In the genomic region with DNA sequence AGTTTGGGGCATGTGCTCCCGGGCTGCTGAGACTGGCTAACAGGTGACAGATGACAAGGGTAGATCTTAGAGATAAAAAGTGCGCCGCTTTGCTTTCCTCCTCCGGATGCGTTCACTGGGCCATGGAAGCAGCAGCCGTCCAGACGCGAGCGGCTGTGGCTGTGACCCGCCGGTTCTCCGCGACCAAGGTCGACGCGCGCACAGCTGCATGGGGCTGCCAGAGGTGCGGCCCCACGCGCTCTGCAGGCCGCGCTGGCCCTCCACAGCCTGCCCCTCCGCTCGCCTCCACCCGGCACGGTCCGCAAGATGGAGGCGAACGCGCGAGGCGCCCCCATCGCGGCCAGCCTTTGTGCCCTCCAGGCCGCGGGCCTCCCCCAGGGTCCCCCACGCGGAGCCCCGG, we compare ENCODE assay signal across 7 mouse cellular contexts. TPM values are rescaled to one million over a fixed set of nuclear protein-coding genes. Genes with fewer than 3 reads are reported as not detected.
DNase-seq lines count a peak whose midpoint lies in the region; ATAC-seq and TF ChIP-seq lines count a peak whose summit lies in the region.

No protein-coding gene starts in this region.

- H3K27ac ChIP-seq in limb, embryonic 11.5 days (replicated peaks; ENCODE audit: low read depth, low read length): peak overlapping the region; percentile 83; the same call in 1 of the 2 replicates
- peak overlapping the region; percentile 88 for H3K27ac ChIP-seq in midbrain, postnatal 0 days (ENCODE audit: low read depth, low read length)

- TF ChIP-seq CTCF in midbrain, postnatal 0 days (IDR thresholded peaks at IDR 0.05): no peak

- peak overlapping the region; percentile 93 for H3K4me3 ChIP-seq in limb, embryonic 11.5 days (ENCODE audit: low read depth, low read length)
- H3K4me3 ChIP-seq in midbrain, postnatal 0 days (ENCODE audit: low read depth, low read length): peak overlapping the region; percentile 94

- WGBS in limb, embryonic 11.5 days: under 1% methylated on average over 38 of the region's 39 CpGs
- under 1% methylated on average over 38 of the region's 39 CpGs for WGBS in midbrain, postnatal 0 days

- peaks cover 14% of the 10 kb centered on the region for H3K4me1 ChIP-seq in limb, embryonic 11.5 days (ENCODE audit: control insufficient read depth, insufficient read depth, low read length)
- H3K4me1 ChIP-seq in midbrain, postnatal 0 days (ENCODE audit: insufficient read depth, low read length): peaks cover 9% of the 10 kb centered on the region; the same call in 1 of the 2 replicates

- peak; percentile 19 to 36 for DNase-seq in left cerebral cortex, adult 18-20 months (ENCODE audit: low spot score in 2 of 2)
- no peak for DNase-seq in left cerebral cortex, adult 11 months (ENCODE audit: low spot score)
- peak; percentile 46 for DNase-seq in R1 (ENCODE audit: low read depth, low spot score)
- no peak for DNase-seq in limb, embryonic 11.5 days (ENCODE audit: low spot score)
- DNase-seq in midbrain, postnatal 0 days (ENCODE audit: low spot score): peak; percentile 30

- peak overlapping the region; percentile 84 for H3K4me2 ChIP-seq in limb, embryonic 11.5 days (ENCODE audit: low read depth, severe bottlenecking)
- H3K4me2 ChIP-seq in midbrain, postnatal 0 days (ENCODE audit: low read depth, low read length, poor library complexity, severe bottlenecking): peak overlapping the region; percentile 97

- H3K27me3 ChIP-seq in limb, embryonic 11.5 days (ENCODE audit: control insufficient read depth, insufficient read depth, low read length): no peaks in the 10 kb centered on the region
- no peaks in the 10 kb centered on the region for H3K27me3 ChIP-seq in midbrain, postnatal 0 days (ENCODE audit: insufficient read depth, low read length)

- peak; percentile 37; the same call in 1 of the 2 replicates for ATAC-seq in erythroid progenitor cell, adult 5-6 weeks (replicated peaks; ENCODE audit: low FRiP score, poor library complexity, severe bottlenecking)
- ATAC-seq in limb, embryonic 11.5 days (ENCODE audit: insufficient number of reproducible peaks, low FRiP score, low TSS enrichment, low read depth): peak; percentile 75
- ATAC-seq in midbrain, postnatal 0 days (ENCODE audit: low FRiP score): peak; percentile 78
- ATAC-seq in monocyte, adult 5-6 weeks (replicated peaks; ENCODE audit: insufficient number of reproducible peaks, low FRiP score, low TSS enrichment, poor library complexity, severe bottlenecking): no peak

- peak overlapping the region; percentile 95 for H3K9ac ChIP-seq in limb, embryonic 11.5 days (ENCODE audit: low read length)
- peak overlapping the region; percentile 88 for H3K9ac ChIP-seq in midbrain, postnatal 0 days (replicated peaks; ENCODE audit: low read length, poor library complexity, severe bottlenecking)

- no peaks in the 10 kb centered on the region; the same call in 1 of the 2 replicates for H3K9me3 ChIP-seq in limb, embryonic 11.5 days (ENCODE audit: control insufficient read depth, low read length)
- H3K9me3 ChIP-seq in midbrain, postnatal 0 days (ENCODE audit: low read length): no peaks in the 10 kb centered on the region

- H3K36me3 ChIP-seq in limb, embryonic 11.5 days (ENCODE audit: control insufficient read depth, insufficient read depth, low read length): peaks cover 2% of the 10 kb centered on the region; the same call in 1 of the 2 replicates
- no peaks in the 10 kb centered on the region for H3K36me3 ChIP-seq in midbrain, postnatal 0 days (ENCODE audit: insufficient read depth, low read length)

RNA-seq across cellular contexts. Expression of a gene that starts 0.4 kb away (rescaled TPM):
- total RNA-seq in left cerebral cortex, adult 18-20 months (2021): 10 to 100 TPM; 30.7 to 30.9 TPM
- total RNA-seq in erythroid progenitor cell, adult 5-6 weeks (2015; ENCODE audit: low replicate concordance): 3.6 and 6.3 TPM in 2 replicates
- 3.3 and 4.7 TPM in 2 replicates for total RNA-seq in erythroid progenitor cell, adult 5-6 weeks (2017; ENCODE audit: low replicate concordance)
- polyA plus RNA-seq in limb, embryonic 11.5 days (2014; fragmentation: Nextera tagmentation; extraction: Ambion mirVana): 41.2 and 43.3 TPM in 2 replicates
- total RNA-seq in midbrain, postnatal 0 days (2014; rRNA removed): 40.7 and 45.5 TPM in 2 replicates
- 21.1 and 23.5 TPM in 2 replicates for polyA plus RNA-seq in midbrain, postnatal 0 days (2015; fragmentation: Nextera tagmentation; extraction: Ambion mirVana)
- 6.1 to 12.7 TPM (median 7.7 TPM) in 3 replicates for total RNA-seq in monocyte, adult 5-6 weeks (2017)

RNA-seq across cellular contexts. Expression of a gene that starts 47.6 kb away (rescaled TPM):
- 100 to 1,000 TPM; 189 to 193 TPM for total RNA-seq in left cerebral cortex, adult 18-20 months (2021)
- total RNA-seq in erythroid progenitor cell, adult 5-6 weeks (2015; ENCODE audit: low replicate concordance): 86.1 and 103 TPM in 2 replicates
- total RNA-seq in erythroid progenitor cell, adult 5-6 weeks (2017; ENCODE audit: low replicate concordance): 40.2 and 60.6 TPM in 2 replicates
- 208 and 212 TPM in 2 replicates for polyA plus RNA-seq in limb, embryonic 11.5 days (2014; fragmentation: Nextera tagmentation; extraction: Ambion mirVana)
- total RNA-seq in midbrain, postnatal 0 days (2014; rRNA removed): 112 and 123 TPM in 2 replicates
- polyA plus RNA-seq in midbrain, postnatal 0 days (2015; fragmentation: Nextera tagmentation; extraction: Ambion mirVana): 285 and 300 TPM in 2 replicates
- 128 to 153 TPM (median 143 TPM) in 3 replicates for total RNA-seq in monocyte, adult 5-6 weeks (2017)

Comparison
In these comparisons a context has a peak if more than half of its experiments do, and no peak if none do; other contexts are left out.
1. DNase-seq: peak in left cerebral cortex, adult 18-20 months (2 of 2), R1 (single experiment) and midbrain, postnatal 0 days (single experiment); none in left cerebral cortex, adult 11 months (single experiment) and limb, embryonic 11.5 days (single experiment).